Mouse (Mus musculus) lung, postnatal 4 days (tissue): ENCODE measurements around the gene BC051665.
A peak's percentile ranks its signal among the peaks of the same experiment; 100 is the strongest.

Source experiments
- DNase-seq, 2 experiments: peaks; one replicate each; pipeline ENCODE4 v3.0.0; 2021

BC051665 gene

DNA sequence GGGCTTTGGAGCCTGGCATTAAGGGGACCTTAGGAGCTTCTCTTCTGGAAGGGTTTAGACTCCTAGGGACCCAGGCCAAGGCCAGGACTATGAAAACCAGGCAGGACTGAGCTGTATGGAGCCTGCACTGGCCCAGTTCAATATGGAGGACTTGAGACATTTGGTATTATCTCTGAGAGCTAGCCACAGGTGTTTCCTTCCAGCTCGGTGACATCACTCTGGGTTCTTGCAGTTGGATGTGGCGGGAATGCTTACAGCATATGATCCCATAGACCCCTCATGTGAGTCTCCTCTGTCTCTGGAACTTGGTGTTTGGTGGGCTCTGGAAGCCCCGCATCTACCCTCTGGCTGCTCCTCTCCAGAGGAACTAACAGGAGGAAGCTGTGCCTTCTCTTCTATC, 43.6 kb downstream of the BC051665 start:
- no peak for DNase-seq

DNA sequence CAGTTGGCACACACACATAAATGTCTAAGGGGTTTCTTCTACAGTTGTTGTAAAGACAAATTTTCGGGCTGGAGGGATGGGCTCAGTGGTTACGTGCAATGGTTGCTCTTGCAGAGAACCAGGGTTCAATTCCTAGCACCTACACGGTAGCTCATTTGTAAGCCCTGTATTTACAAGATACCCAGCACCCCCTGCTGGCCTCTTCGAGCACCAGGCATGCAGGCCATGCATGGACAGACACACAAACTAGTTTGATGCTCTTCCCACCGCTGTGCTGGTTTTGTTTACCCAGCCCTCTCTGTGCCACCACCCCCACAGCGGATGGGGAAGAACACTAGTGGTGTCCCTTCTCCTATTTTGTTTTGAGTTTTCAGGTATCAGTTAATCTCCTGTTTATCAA, 45.9 kb downstream of the BC051665 start:
- DNase-seq, result no peak

DNA sequence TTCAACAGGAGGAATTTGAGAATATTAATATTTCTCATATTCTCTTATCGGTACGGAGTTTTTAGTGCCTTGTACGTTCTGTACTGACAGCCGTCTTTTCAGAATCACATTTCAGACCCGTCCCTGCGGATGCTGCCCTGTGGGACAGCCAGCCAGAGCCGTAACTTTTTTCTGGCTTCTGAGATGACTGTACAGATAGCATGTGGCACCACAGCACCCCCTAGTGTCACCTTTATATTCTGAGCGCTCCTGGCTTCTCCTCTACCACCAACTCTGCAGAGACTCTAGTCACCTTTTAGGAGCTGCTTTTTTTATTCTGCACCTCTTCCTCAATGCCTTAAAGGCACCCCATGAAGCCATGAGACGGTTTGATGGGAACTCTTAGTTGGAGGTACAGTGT, 47.7 kb downstream of the BC051665 start:
- DNase-seq, result peak; percentile 77 to 85

DNA sequence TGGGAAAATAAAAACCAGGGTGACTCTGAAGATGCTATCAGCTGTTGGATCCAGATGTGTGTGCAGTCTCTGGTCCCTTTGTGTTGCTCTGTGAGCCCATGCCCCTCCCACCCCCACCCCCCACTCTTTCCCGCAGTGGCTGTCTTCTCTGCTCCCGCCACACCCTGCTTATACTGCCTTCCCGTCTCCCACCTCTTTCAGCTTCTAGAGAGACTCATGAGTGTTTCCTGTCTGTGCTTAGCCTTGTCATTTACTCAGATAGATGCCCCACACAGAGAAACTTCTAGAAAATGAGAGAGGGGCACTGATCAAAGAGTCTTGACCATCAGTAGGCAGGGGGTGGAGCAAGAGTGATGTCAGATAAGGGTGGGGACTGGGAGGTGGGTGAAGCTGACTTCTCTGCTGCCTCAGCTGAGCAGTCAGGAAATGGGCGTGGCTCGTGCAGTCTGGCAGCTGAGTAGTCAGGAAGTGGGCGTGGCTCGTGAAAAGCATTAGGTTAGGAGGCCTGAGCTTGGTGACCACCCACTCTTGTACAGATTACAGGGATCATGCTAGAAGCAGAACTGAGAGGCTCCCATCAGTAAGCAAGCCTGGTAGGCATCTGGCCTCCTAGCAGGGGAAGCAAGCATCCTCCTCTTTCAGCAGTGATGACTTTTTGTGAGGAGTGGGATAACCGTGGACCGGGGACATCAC, 48.4 kb downstream of the BC051665 start:
- DNase-seq, result peak; percentile 94 to 95

DNA sequence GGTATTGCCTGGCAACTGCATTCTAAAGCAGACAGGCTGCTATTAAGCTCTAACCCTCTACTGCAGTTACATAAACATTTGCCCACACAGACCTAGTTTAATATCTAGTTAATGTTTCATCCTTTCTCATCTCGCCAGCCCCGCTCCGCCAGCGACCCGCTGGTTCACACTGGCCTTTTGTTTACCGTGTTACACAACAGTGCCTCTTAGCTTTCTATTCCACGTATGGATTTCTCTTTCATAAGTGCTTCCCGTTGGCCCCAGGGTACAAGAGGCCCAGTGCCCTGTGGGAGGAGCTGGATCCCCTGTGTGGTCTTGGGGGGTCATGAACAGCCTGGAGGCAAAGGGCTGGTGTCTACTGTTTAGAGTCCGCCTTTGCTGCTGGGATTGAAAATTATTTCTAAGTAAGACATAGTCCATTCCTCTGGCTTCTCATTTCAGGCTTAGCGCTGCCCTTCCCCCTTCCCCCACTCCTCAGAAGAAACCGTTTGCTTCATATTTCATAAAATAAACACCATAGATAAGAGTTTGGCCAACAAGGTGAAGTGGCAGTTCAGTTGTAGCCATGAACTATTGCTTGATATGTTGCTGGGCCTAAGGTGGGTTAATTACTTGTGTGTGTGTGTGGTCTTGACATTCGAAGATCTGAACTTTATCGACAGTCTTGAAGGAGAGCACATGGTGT, 49.6 kb downstream of the BC051665 start:
- peak; percentile 56 to 84 for DNase-seq

DNA sequence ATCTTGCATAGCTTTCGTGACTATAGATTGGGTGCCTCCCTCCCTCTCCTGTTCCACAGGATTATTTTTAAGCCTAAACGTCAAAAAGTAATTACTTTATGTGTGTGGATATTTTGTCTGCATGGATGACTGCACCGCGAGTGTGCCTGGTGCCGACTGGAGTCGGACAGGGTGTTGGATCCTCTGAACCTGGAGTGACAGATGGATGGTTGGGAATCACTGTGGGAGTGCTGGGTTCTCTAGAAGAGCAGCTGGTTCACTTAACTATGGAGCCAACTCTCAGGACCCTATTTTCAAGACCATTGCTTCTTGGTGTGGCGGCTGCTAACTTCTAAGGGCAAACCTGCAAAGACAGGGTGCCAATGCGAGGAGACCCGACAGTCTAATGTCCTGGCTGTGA, 50.9 kb downstream of the BC051665 start:
- no peak for DNase-seq
